Mouse (Mus musculus): ENCODE measurements around the gene Ccdc83.

The Ccdc83 gene

GRCm38 (mm10) chr7:90265289-90265970, at the start of gene Ccdc83:
Gene Ccdc83 (minus strand): TSS chr7:90265777.
- DNase-seq (ENCODE audit: low read depth): peak; percentile 80

GRCm38 (mm10) chr7:90313421-90313820, 47.8 kb upstream of the Ccdc83 start:
- DNase-seq (ENCODE audit: low read depth): no peak

- DNase-seq (ENCODE audit: low read depth): peak; percentile 61
Measured at GRCm38 (mm10) chr7:90312151-90312883, 46.7 kb upstream of the Ccdc83 start.

- no peak for DNase-seq (ENCODE audit: low read depth)
Measured at GRCm38 (mm10) chr7:90308003-90308402, 42.4 kb upstream of the Ccdc83 start.

GRCm38 (mm10) chr7:90306968-90307367, 41.4 kb upstream of the Ccdc83 start:
- no peak for DNase-seq (ENCODE audit: low read depth)

GRCm38 (mm10) chr7:90306079-90306478, 40.5 kb upstream of the Ccdc83 start:
- peak; percentile 35 for DNase-seq (ENCODE audit: low read depth)

- DNase-seq (ENCODE audit: low read depth): peak; percentile 70
Measured at GRCm38 (mm10) chr7:90302647-90303552, 37.3 kb upstream of the Ccdc83 start.

GRCm38 (mm10) chr7:90301942-90302646, 36.5 kb upstream of the Ccdc83 start, which contains the start of gene Sytl2:
Gene Sytl2 (plus strand): TSS chr7:90302252.
- DNase-seq (ENCODE audit: low read depth): peak; percentile 79

GRCm38 (mm10) chr7:90291885-90292284, 26.3 kb upstream of the Ccdc83 start:
- DNase-seq (ENCODE audit: low read depth): no peak

GRCm38 (mm10) chr7:90284793-90285192, 19.2 kb upstream of the Ccdc83 start:
- no peak for DNase-seq (ENCODE audit: low read depth)

GRCm38 (mm10) chr7:90282786-90283185, 17.2 kb upstream of the Ccdc83 start:
- DNase-seq (ENCODE audit: low read depth): no peak

- DNase-seq (ENCODE audit: low read depth): no peak
Measured at GRCm38 (mm10) chr7:90281759-90282546, 16.4 kb upstream of the Ccdc83 start.

GRCm38 (mm10) chr7:90280878-90281277, 15.3 kb upstream of the Ccdc83 start:
- DNase-seq (ENCODE audit: low read depth): no peak

- DNase-seq (ENCODE audit: low read depth): peak; percentile 84
Measured at GRCm38 (mm10) chr7:90280274-90280875, 14.8 kb upstream of the Ccdc83 start.

GRCm38 (mm10) chr7:90279136-90279535, 13.6 kb upstream of the Ccdc83 start:
- DNase-seq (ENCODE audit: low read depth): no peak

- DNase-seq (ENCODE audit: low read depth): no peak
Measured at GRCm38 (mm10) chr7:90277769-90278168, 12.2 kb upstream of the Ccdc83 start.

- DNase-seq (ENCODE audit: low read depth): no peak
Measured at GRCm38 (mm10) chr7:90277246-90277645, 11.7 kb upstream of the Ccdc83 start.

- no peak for DNase-seq (ENCODE audit: low read depth)
Measured at GRCm38 (mm10) chr7:90274561-90275100, 9.1 kb upstream of the Ccdc83 start.

- DNase-seq (ENCODE audit: low read depth): no peak
Measured at GRCm38 (mm10) chr7:90270141-90270540, 4.6 kb upstream of the Ccdc83 start.

All from naive thymus-derived CD4-positive, alpha-beta T cell, adult 2 months (primary cell).